Comparison of ENCODE assay signal across 8 mouse cellular contexts in the genomic region with DNA sequence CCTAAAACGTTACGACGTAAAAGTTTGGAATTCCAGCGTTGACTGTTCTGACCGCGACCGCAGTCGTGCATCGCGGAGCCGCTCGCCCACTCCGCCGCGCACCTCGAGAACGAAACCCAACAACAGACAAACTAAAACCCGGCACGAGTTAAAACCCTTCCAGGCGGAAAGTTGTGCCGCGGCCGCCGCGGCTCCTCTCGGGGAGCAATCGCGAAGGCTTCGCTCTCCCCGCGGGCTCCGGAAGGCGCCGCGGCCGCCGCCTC.
DNase-seq lines count a peak whose midpoint lies in the region; ATAC-seq and TF ChIP-seq lines count a peak whose summit lies in the region.

No protein-coding gene starts in this region.

- peak overlapping the region; percentile 100 for H3K27ac ChIP-seq in kidney, embryonic 14.5 days (ENCODE audit: low read depth, low read length)
- peak overlapping the region; percentile 73 for H3K27ac ChIP-seq in ES-Bruce4 (ENCODE audit: insufficient read depth, low read length)
- H3K27ac ChIP-seq in embryonic facial prominence, embryonic 13.5 days = peak overlapping the region; percentile 100
- H3K27ac ChIP-seq in small intestine, adult 2 months (ENCODE audit: insufficient read depth, low read depth, low read length) = peak overlapping the region; percentile 89

- H3K4me1 ChIP-seq in kidney, embryonic 14.5 days (ENCODE audit: control insufficient read depth, insufficient read depth, low read length) = peaks cover 20% of the 10 kb centered on the region
- no peaks in the 10 kb centered on the region for H3K4me1 ChIP-seq in ES-Bruce4 (ENCODE audit: control insufficient read depth, insufficient read depth, low read length)
- peaks cover 28% of the 10 kb centered on the region for H3K4me1 ChIP-seq in embryonic facial prominence, embryonic 13.5 days
- peaks cover 15% of the 10 kb centered on the region for H3K4me1 ChIP-seq in lung, adult 2 months (ENCODE audit: control insufficient read depth, insufficient read depth, low read length)
- peaks cover 7% of the 10 kb centered on the region; the same call in 1 of the 2 replicates for H3K4me1 ChIP-seq in small intestine, adult 2 months (ENCODE audit: control insufficient read depth, insufficient read depth, insufficient read length, low read length)

- under 1% methylated on average over 32 of the region's 37 CpGs for WGBS in kidney, embryonic 14.5 days
- WGBS in embryonic facial prominence, embryonic 13.5 days = under 1% methylated on average over 37 of the region's 37 CpGs
- under 1% methylated on average over 36 of the region's 37 CpGs for WGBS in lung, adult 2 months
- WGBS in small intestine, adult 2 months = under 1% methylated on average over 37 of the region's 37 CpGs

- TF ChIP-seq EP300 in ES-Bruce4 (IDR thresholded peaks at IDR 0.05; ENCODE audit: insufficient read depth, low read depth, low read length) = no peak

- no peak for ATAC-seq in kidney, embryonic 14.5 days (ENCODE audit: low FRiP score, low TSS enrichment)
- no peak for ATAC-seq in embryonic facial prominence, embryonic 13.5 days (ENCODE audit: insufficient number of reproducible peaks, insufficient read depth, low FRiP score, low TSS enrichment, low read depth)

- H3K9me3 ChIP-seq in kidney, embryonic 14.5 days (ENCODE audit: control insufficient read depth, low read length) = no peaks in the 10 kb centered on the region
- no peaks in the 10 kb centered on the region for H3K9me3 ChIP-seq in ES-Bruce4 (replicated peaks; ENCODE audit: control insufficient read depth, insufficient read depth, low read length, poor library complexity, severe bottlenecking)
- H3K9me3 ChIP-seq in embryonic facial prominence, embryonic 13.5 days = no peaks in the 10 kb centered on the region

- TF ChIP-seq CTCF in ES-Bruce4 (IDR thresholded peaks at IDR 0.05; ENCODE audit: low read depth, low read length) = no peak
- no peak for TF ChIP-seq CTCF in lung, adult 2 months (IDR thresholded peaks at IDR 0.05; ENCODE audit: insufficient read depth, low read length)
- no peak for TF ChIP-seq CTCF in small intestine, adult 2 months (IDR thresholded peaks at IDR 0.05; ENCODE audit: extremely low read depth, insufficient read length, insufficient replicate concordance, low read depth, low read length)

- peak overlapping the region; percentile 97 for H3K4me3 ChIP-seq in kidney, embryonic 14.5 days (ENCODE audit: low read length)
- H3K4me3 ChIP-seq in ES-Bruce4 (ENCODE audit: low read depth, low read length) = peak overlapping the region; percentile 87
- H3K4me3 ChIP-seq in embryonic facial prominence, embryonic 13.5 days = peak overlapping the region; percentile 92
- H3K4me3 ChIP-seq in lung, adult 2 months (replicated peaks; ENCODE audit: extremely low read depth, low read depth, low read length) = peak overlapping the region; percentile 100
- peak overlapping the region; percentile 89 for H3K4me3 ChIP-seq in small intestine, adult 2 months (ENCODE audit: low read depth, low read length)

- no peaks in the 10 kb centered on the region for H3K27me3 ChIP-seq in kidney, embryonic 14.5 days (ENCODE audit: control insufficient read depth, insufficient read depth, low read length)
- H3K27me3 ChIP-seq in ES-Bruce4 (ENCODE audit: control insufficient read depth, insufficient read depth, low read length, poor library complexity, severe bottlenecking) = no peaks in the 10 kb centered on the region
- H3K27me3 ChIP-seq in embryonic facial prominence, embryonic 13.5 days = no peaks in the 10 kb centered on the region
- no peaks in the 10 kb centered on the region for H3K27me3 ChIP-seq in small intestine, adult 2 months (ENCODE audit: control insufficient read depth, insufficient read depth, low read length)

- DNase-seq in kidney, adult 9 months = no peak
- DNase-seq in induced T-regulatory cell, adult 2 months (ENCODE audit: low read depth) = peak; percentile 80
- DNase-seq in lung, adult 2 months = no peak
- no peak for DNase-seq in layer of hippocampus, postnatal 10 days (ENCODE audit: low spot score in 2 of 2)

- no peak for TF ChIP-seq POLR2A in ES-Bruce4 (IDR thresholded peaks at IDR 0.05; ENCODE audit: insufficient read depth, low read length)
- TF ChIP-seq POLR2A in lung, adult 2 months (IDR thresholded peaks at IDR 0.05; ENCODE audit: borderline replicate concordance, extremely low read depth, low read depth, low read length) = no peak
- no peak for TF ChIP-seq POLR2A in small intestine, adult 2 months (IDR thresholded peaks at IDR 0.05; ENCODE audit: low read depth, low read length)

- H3K9ac ChIP-seq in kidney, embryonic 14.5 days (ENCODE audit: low read depth, low read length) = peak overlapping the region; percentile 99
- peak overlapping the region; percentile 86 for H3K9ac ChIP-seq in ES-Bruce4 (ENCODE audit: low read depth, poor library complexity, severe bottlenecking)
- peak overlapping the region; percentile 100 for H3K9ac ChIP-seq in embryonic facial prominence, embryonic 13.5 days

- peaks cover 14% of the 10 kb centered on the region; the same call in 1 of the 2 replicates for H3K36me3 ChIP-seq in kidney, embryonic 14.5 days (ENCODE audit: control insufficient read depth, insufficient read depth, low read length)
- H3K36me3 ChIP-seq in ES-Bruce4 (ENCODE audit: control insufficient read depth, insufficient read depth, low read length, poor library complexity, severe bottlenecking) = no peaks in the 10 kb centered on the region
- H3K36me3 ChIP-seq in embryonic facial prominence, embryonic 13.5 days = peaks cover 19% of the 10 kb centered on the region
- no peaks in the 10 kb centered on the region for H3K36me3 ChIP-seq in small intestine, adult 2 months (ENCODE audit: control insufficient read depth, insufficient read depth, low read length)

- H3K4me2 ChIP-seq in kidney, embryonic 14.5 days (replicated peaks; ENCODE audit: low read depth, low read length) = peak overlapping the region; percentile 55
- H3K4me2 ChIP-seq in embryonic facial prominence, embryonic 13.5 days = peak overlapping the region; percentile 65
